Mouse (Mus musculus): ENCODE results near the gene Fam129a. TPM values are rescaled to one million over a fixed set of nuclear protein-coding genes. Genes with fewer than 3 reads are reported as not detected.

Gene Fam129a
- total and polyA plus RNA-seq, 2 experiments from 2014 or later, result 1.7 to 2.6 TPM

GRCm38 (mm10) chr1:151753374-151753929, 182.5 kb downstream of the Fam129a start:
- no peak for DNase-seq (ENCODE audit: low spot score)
- no peak overlapping the region for H3K27ac ChIP-seq
- H3K36me3 ChIP-seq (ENCODE audit: insufficient read depth, low read length), result no peaks in the 10 kb centered on the region
- H3K4me1 ChIP-seq (ENCODE audit: insufficient read depth, low read length), result peaks cover 11% of the 10 kb centered on the region; the same call in 1 of the 2 replicates
- no peak overlapping the region for H3K4me3 ChIP-seq (ENCODE audit: low read length)
- TF ChIP-seq CTCF (IDR thresholded peaks at IDR 0.05; ENCODE audit: low read depth), result no peak
- no peak overlapping the region for H3K9ac ChIP-seq (replicated peaks; ENCODE audit: low read length)
- H3K4me2 ChIP-seq (ENCODE audit: low read depth, low read length), result no peak overlapping the region
- no peaks in the 10 kb centered on the region for H3K9me3 ChIP-seq (ENCODE audit: low read length)
- no peak for ATAC-seq
- H3K27me3 ChIP-seq (ENCODE audit: insufficient read depth, low read length), result no peaks in the 10 kb centered on the region
- WGBS, result 84% methylated on average over 8 of the region's 8 CpGs

GRCm38 (mm10) chr1:151754028-151754489, 183.1 kb downstream of the Fam129a start:
- Histone ChIP-seq H3K4me2 (ENCODE audit: low read depth, low read length) (peak overlapping the region; percentile 61), H3K36me3 (ENCODE audit: insufficient read depth, low read length) (no peaks in the 10 kb centered on the region), H3K27ac (no peak overlapping the region), H3K4me3 (ENCODE audit: low read length) (peak overlapping the region; percentile 89), H3K4me1 (ENCODE audit: insufficient read depth, low read length) (peaks cover 11% of the 10 kb centered on the region; the same call in 1 of the 2 replicates), H3K27me3 (ENCODE audit: insufficient read depth, low read length) (no peaks in the 10 kb centered on the region), H3K9me3 (ENCODE audit: low read length) (no peaks in the 10 kb centered on the region), H3K9ac (replicated peaks; ENCODE audit: low read length) (peak overlapping the region; percentile 37; the same call in 1 of the 2 replicates)
- WGBS, result 74% methylated on average over 10 of the region's 10 CpGs
- TF ChIP-seq CTCF (IDR thresholded peaks at IDR 0.05; ENCODE audit: low read depth), result no peak
- no peak for ATAC-seq
- no peak for DNase-seq (ENCODE audit: low spot score)

GRCm38 (mm10) chr1:151754881-151755659, 184.1 kb downstream of the Fam129a start, which contains the start of gene Edem3:
Gene Edem3, plus strand, starts transcription at chr1:151755371.
- Histone ChIP-seq H3K9me3 (ENCODE audit: low read length) (no peaks in the 10 kb centered on the region), H3K27me3 (ENCODE audit: insufficient read depth, low read length) (no peaks in the 10 kb centered on the region), H3K27ac (peak within 1 kb of the TSS; percentile 89), H3K4me3 (ENCODE audit: low read length) (peak within 1 kb of the TSS; percentile 89), H3K4me1 (ENCODE audit: insufficient read depth, low read length) (peaks cover 11% of the 10 kb centered on the region; the same call in 1 of the 2 replicates), H3K4me2 (ENCODE audit: low read depth, low read length) (peak within 1 kb of the TSS; percentile 87), H3K36me3 (ENCODE audit: insufficient read depth, low read length) (no peaks in the 10 kb centered on the region), H3K9ac (replicated peaks; ENCODE audit: low read length) (peak within 1 kb of the TSS; percentile 68)
- WGBS, result 2% methylated on average over 63 of the region's 64 CpGs
- ATAC-seq (peak; percentile 100), DNase-seq (ENCODE audit: low spot score) (peak; percentile 99)
- no peak for TF ChIP-seq CTCF (IDR thresholded peaks at IDR 0.05; ENCODE audit: low read depth)

GRCm38 (mm10) chr1:151755660-151756424, 184.9 kb downstream of the Fam129a start:
- ATAC-seq (no peak; the same call in 1 of the 2 replicates), DNase-seq (ENCODE audit: low spot score) (no peak)
- H3K27me3 ChIP-seq (ENCODE audit: insufficient read depth, low read length), result no peaks in the 10 kb centered on the region
- peaks cover 4% of the 10 kb centered on the region; the same call in 1 of the 2 replicates for H3K36me3 ChIP-seq (ENCODE audit: insufficient read depth, low read length)
- H3K4me2 ChIP-seq (ENCODE audit: low read depth, low read length), result peak overlapping the region; percentile 87
- peak; percentile 36; the same call in 1 of the 2 replicates for TF ChIP-seq CTCF (IDR thresholded peaks at IDR 0.05; ENCODE audit: low read depth)
- H3K4me1 ChIP-seq (ENCODE audit: insufficient read depth, low read length), result peaks cover 11% of the 10 kb centered on the region; the same call in 1 of the 2 replicates
- WGBS, result 6% methylated on average over 36 of the region's 36 CpGs
- H3K9ac ChIP-seq (replicated peaks; ENCODE audit: low read length), result peak overlapping the region; percentile 68
- peak overlapping the region; percentile 89 for H3K27ac ChIP-seq
- no peaks in the 10 kb centered on the region for H3K9me3 ChIP-seq (ENCODE audit: low read length)
- peak overlapping the region; percentile 89 for H3K4me3 ChIP-seq (ENCODE audit: low read length)

GRCm38 (mm10) chr1:151756425-151756728, 185.4 kb downstream of the Fam129a start:
- no peak for DNase-seq (ENCODE audit: low spot score)
- WGBS, result 26% methylated on average over 1 of the region's 1 CpGs
- TF ChIP-seq CTCF (IDR thresholded peaks at IDR 0.05; ENCODE audit: low read depth), result no peak

GRCm38 (mm10) chr1:151758301-151758700, 187.3 kb downstream of the Fam129a start:
- no peaks in the 10 kb centered on the region for H3K27me3 ChIP-seq (ENCODE audit: insufficient read depth, low read length)
- H3K9ac ChIP-seq (replicated peaks; ENCODE audit: low read length), result no peak overlapping the region
- no peak overlapping the region for H3K4me2 ChIP-seq (ENCODE audit: low read depth, low read length)
- H3K9me3 ChIP-seq (ENCODE audit: low read length), result no peaks in the 10 kb centered on the region
- peaks cover 11% of the 10 kb centered on the region; the same call in 1 of the 2 replicates for H3K4me1 ChIP-seq (ENCODE audit: insufficient read depth, low read length)
- no peak overlapping the region for H3K27ac ChIP-seq
- no peak overlapping the region for H3K4me3 ChIP-seq (ENCODE audit: low read length)
- ATAC-seq, result no peak
- peaks cover 10% of the 10 kb centered on the region for H3K36me3 ChIP-seq (ENCODE audit: insufficient read depth, low read length)
- no peak for DNase-seq (ENCODE audit: low spot score)
- TF ChIP-seq CTCF (IDR thresholded peaks at IDR 0.05; ENCODE audit: low read depth), result no peak
- WGBS, result 89% methylated on average over 6 of the region's 6 CpGs

More at GRCm38 (mm10) chr1:151756425-151756728, 185.4 kb downstream of the Fam129a start:
- ATAC-seq, result no peak
- no peak overlapping the region for H3K27ac ChIP-seq
- H3K9ac ChIP-seq (replicated peaks; ENCODE audit: low read length), result peak overlapping the region; percentile 68; the same call in 1 of the 2 replicates
- H3K36me3 ChIP-seq (ENCODE audit: insufficient read depth, low read length), result peaks cover 5% of the 10 kb centered on the region; the same call in 1 of the 2 replicates
- H3K4me2 ChIP-seq (ENCODE audit: low read depth, low read length), result peak overlapping the region; percentile 87
- H3K27me3 ChIP-seq (ENCODE audit: insufficient read depth, low read length), result no peaks in the 10 kb centered on the region
- peak overlapping the region; percentile 89 for H3K4me3 ChIP-seq (ENCODE audit: low read length)
- peaks cover 11% of the 10 kb centered on the region; the same call in 1 of the 2 replicates for H3K4me1 ChIP-seq (ENCODE audit: insufficient read depth, low read length)
- H3K9me3 ChIP-seq (ENCODE audit: low read length), result no peaks in the 10 kb centered on the region

Measured in hindbrain, postnatal 0 days (tissue).